Mouse (Mus musculus) thymus, adult 2 months (tissue): ENCODE data around the gene Zfyve16. TPM values are rescaled to one million over a fixed set of nuclear protein-coding genes. Genes with fewer than 3 reads are reported as not detected.

Source experiments
- DNase-seq: peaks from one replicate; pipeline ENCODE4 v3.0.0; 2021
- H3K27ac ChIP-seq: fragments of 200-500 bp; 2 replicates; pipeline ENCODE4 v1.5.1; 2012; ENCODE audit warnings: low read length, control low read depth; ENCODE audit not compliant: control insufficient read depth, insufficient read depth
- H3K27me3 ChIP-seq: fragments of 200-500 bp; 2 replicates; pipeline ENCODE4 v1.6.1; 2012; ENCODE audit warnings: mild to moderate bottlenecking, low read length, moderate library complexity, mixed read lengths; ENCODE audit not compliant: control insufficient read depth, insufficient read depth
- H3K36me3 ChIP-seq: fragments of 200-500 bp; 2 replicates; pipeline ENCODE4 v1.6.1; 2012; ENCODE audit warnings: mild to moderate bottlenecking, low read length, moderate library complexity; ENCODE audit not compliant: control insufficient read depth, insufficient read depth
- H3K4me1 ChIP-seq: fragments of 200-500 bp; replicated peaks from 2 replicates; pipeline ENCODE4 v1.6.1; 2012; ENCODE audit warnings: low read length; ENCODE audit not compliant: control insufficient read depth, insufficient read depth
- H3K4me3 ChIP-seq: fragments of 200-500 bp; 2 replicates; pipeline ENCODE4 v1.5.1; 2012; ENCODE audit warnings: mild to moderate bottlenecking, low read length, control low read depth, moderate library complexity; ENCODE audit not compliant: control insufficient read depth, insufficient read depth
- CTCF ChIP-seq: fragments of 200-500 bp; IDR thresholded peaks from 2 replicates; pipeline ENCODE4 v1.5.1; 2012; ENCODE audit warnings: mild to moderate bottlenecking, control low read depth, low read length, moderate library complexity, borderline replicate concordance; ENCODE audit not compliant: control insufficient read depth, poor library complexity, insufficient read depth; ENCODE audit errors: extremely low read depth
- POLR2A ChIP-seq: fragments of 200-500 bp; IDR thresholded peaks from 2 replicates; pipeline ENCODE4 v1.6.1; 2012; ENCODE audit warnings: mild to moderate bottlenecking, low read length, control low read depth, moderate library complexity; ENCODE audit not compliant: control insufficient read depth, poor library complexity, insufficient read depth; ENCODE audit errors: extremely low read depth
- WGBS: fragments of 180-500 bp; shearing (Covaris S2); methylation state at CpG from one replicate; pipeline ENCODE4 v1.1.7; 2018; 5-methylcytosine and 5-hydroxymethylcytosine counted together
- polyA plus RNA-seq: library from polyadenylated mRNA; depleted of rRNA; stranded (reverse); fragments of >200 nt; gene quantifications from 2 replicates; pipeline ENCODE4 v1.2.3, GENCODE M21; 2012

The Zfyve16 gene
- polyA plus RNA-seq, 1 experiment = 3.9 TPM

GRCm38 (mm10) chr13:92529828-92530720 is 594 bp downstream of the Zfyve16 start:
- H3K4me3 ChIP-seq = peak overlapping the region; percentile 71
- WGBS = 3% methylated on average over 47 of the region's 47 CpGs
- H3K27ac ChIP-seq = no peak overlapping the region
- no peak for TF ChIP-seq CTCF
- no peak for TF ChIP-seq POLR2A
- H3K4me1 ChIP-seq = no peaks in the 10 kb centered on the region
- no peaks in the 10 kb centered on the region for H3K36me3 ChIP-seq
- no peak for DNase-seq
- H3K27me3 ChIP-seq = no peaks in the 10 kb centered on the region

- no peak overlapping the region for H3K4me3 ChIP-seq
- TF ChIP-seq CTCF (no peak), POLR2A (no peak)
- H3K27me3 ChIP-seq = no peaks in the 10 kb centered on the region
- no peak overlapping the region for H3K27ac ChIP-seq
- WGBS = 95% methylated on average over 5 of the region's 5 CpGs
- DNase-seq = no peak
- H3K36me3 ChIP-seq = peaks cover 9% of the 10 kb centered on the region; the same call in 1 of the 2 replicates
- H3K4me1 ChIP-seq = no peaks in the 10 kb centered on the region
Observed at GRCm38 (mm10) chr13:92523178-92523813, 7.4 kb downstream of the Zfyve16 start.

- WGBS = 92% methylated on average over 12 of the region's 12 CpGs
- peaks cover 14% of the 10 kb centered on the region for H3K36me3 ChIP-seq
- H3K4me1 ChIP-seq = no peaks in the 10 kb centered on the region
- TF ChIP-seq POLR2A (no peak), CTCF (no peak)
- no peaks in the 10 kb centered on the region for H3K27me3 ChIP-seq
- H3K27ac ChIP-seq = no peak overlapping the region
- no peak for DNase-seq
- H3K4me3 ChIP-seq = no peak overlapping the region
Observed at GRCm38 (mm10) chr13:92504871-92505270, 25.8 kb downstream of the Zfyve16 start.

- no peak overlapping the region for H3K4me3 ChIP-seq
- no peak for TF ChIP-seq POLR2A
- TF ChIP-seq CTCF = no peak
- DNase-seq = no peak
- peaks cover 7% of the 10 kb centered on the region; the same call in 1 of the 2 replicates for H3K36me3 ChIP-seq
- H3K27me3 ChIP-seq = no peaks in the 10 kb centered on the region
- no peak overlapping the region for H3K27ac ChIP-seq
- 98% methylated on average over 1 of the region's 1 CpGs for WGBS
- H3K4me1 ChIP-seq = no peaks in the 10 kb centered on the region
Observed at GRCm38 (mm10) chr13:92491923-92492322, 38.7 kb downstream of the Zfyve16 start.

GRCm38 (mm10) chr13:92490817-92491216 is 39.9 kb downstream of the Zfyve16 start:
- Histone ChIP-seq H3K36me3 (peaks cover 7% of the 10 kb centered on the region; the same call in 1 of the 2 replicates), H3K27me3 (no peaks in the 10 kb centered on the region), H3K4me1 (no peaks in the 10 kb centered on the region), H3K27ac (no peak overlapping the region), H3K4me3 (no peak overlapping the region)
- WGBS = 93% methylated on average over 4 of the region's 4 CpGs
- DNase-seq = no peak
- TF ChIP-seq CTCF (no peak), POLR2A (no peak)

GRCm38 (mm10) chr13:92483852-92484463 is 46.7 kb downstream of the Zfyve16 start, which contains the start of gene Fam151b:
Gene Fam151b, minus strand, starts transcription at chr13:92484015.
- DNase-seq = peak; percentile 96
- H3K27ac ChIP-seq = peak within 1 kb of the TSS; percentile 48
- 2% methylated on average over 19 of the region's 19 CpGs for WGBS
- H3K4me1 ChIP-seq = no peaks in the 10 kb centered on the region
- peak within 1 kb of the TSS; percentile 47 for H3K4me3 ChIP-seq
- TF ChIP-seq CTCF = no peak
- peak; percentile 81 for TF ChIP-seq POLR2A
- H3K36me3 ChIP-seq = no peaks in the 10 kb centered on the region
- no peaks in the 10 kb centered on the region for H3K27me3 ChIP-seq
